Mouse (Mus musculus): ENCODE measurements around the gene Gpr137b.
"Not testable (repeated sequence)": the region's sequence is repeated elsewhere in the genome, so short reads cannot be mapped to it uniquely, and the experiment has no call there.

- not testable (repeated sequence) for TF ChIP-seq CTCF, EP300 (IDR thresholded peaks at IDR 0.05; ENCODE audit: low read depth)
Observed at GRCm38 (mm10) chr13:13350681-13351080, 43.1 kb downstream of the Gpr137b start.
